Mouse (Mus musculus): ENCODE measurements around the gene Actn4.
"Not testable (repeated sequence)": the region's sequence is repeated elsewhere in the genome, so short reads cannot be mapped to it uniquely, and the experiment has no call there.

Actn4 gene

DNA sequence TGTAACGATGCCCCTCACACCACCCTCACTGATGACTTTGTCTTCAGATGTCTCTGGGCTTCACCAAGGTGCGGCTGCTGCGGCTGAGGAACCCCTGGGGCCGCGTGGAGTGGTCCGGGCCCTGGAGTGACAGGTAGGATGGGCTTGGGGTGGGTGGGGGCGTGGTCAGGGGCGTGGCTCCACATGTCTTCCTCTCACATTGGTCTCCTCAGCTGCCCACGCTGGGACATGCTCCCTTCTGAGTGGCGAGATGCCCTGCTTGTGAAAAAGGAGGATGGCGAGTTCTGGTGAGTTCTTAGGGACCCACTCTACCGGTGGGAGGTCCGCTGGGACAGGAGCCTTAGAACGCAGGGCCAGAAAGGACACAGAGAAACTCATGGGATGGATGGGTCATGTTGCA is 75.7 kb downstream of the Actn4 start:
- DNase-seq (ENCODE audit: low spot score): no peak

DNA sequence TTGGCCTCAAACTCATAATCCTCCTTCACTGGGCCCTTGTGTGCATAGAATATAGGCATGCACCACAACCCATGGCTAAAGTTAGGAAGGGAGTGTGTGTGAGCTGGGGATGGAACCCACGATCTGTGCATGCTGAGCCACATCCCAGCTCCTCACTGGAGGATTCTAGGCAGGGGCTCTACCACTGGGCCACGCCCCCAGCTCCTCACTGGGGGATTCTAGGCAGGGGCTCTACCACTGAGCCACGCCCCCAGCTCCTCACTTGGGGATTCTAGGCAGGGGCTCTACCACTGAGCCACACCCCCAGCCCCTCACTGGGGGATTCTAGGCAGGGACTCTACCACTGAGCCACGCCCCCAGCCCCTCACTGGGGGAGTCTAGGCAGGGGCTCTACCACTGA is 78.4 kb downstream of the Actn4 start:
- DNase-seq (ENCODE audit: low spot score): not testable (repeated sequence)

DNA sequence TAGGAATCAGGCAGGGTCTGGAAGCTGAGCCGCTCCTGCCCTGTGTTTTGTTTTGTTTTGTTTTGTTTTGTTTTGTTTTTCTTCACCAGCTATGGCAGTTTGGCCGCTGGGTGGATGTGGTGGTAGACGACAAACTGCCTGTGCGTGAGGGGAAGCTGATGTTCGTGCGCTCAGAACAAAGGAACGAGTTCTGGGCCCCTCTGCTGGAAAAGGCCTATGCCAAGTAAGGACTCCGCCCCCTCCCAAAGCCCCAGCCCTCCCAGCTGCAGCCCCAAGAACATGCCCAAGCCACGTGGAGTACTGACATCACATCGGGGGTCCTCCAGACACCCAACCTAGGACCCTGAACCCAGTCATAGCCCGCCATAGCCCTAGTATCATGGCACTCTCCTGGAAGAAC is 79.1 kb downstream of the Actn4 start:
- no peak for DNase-seq (ENCODE audit: low spot score)

DNA sequence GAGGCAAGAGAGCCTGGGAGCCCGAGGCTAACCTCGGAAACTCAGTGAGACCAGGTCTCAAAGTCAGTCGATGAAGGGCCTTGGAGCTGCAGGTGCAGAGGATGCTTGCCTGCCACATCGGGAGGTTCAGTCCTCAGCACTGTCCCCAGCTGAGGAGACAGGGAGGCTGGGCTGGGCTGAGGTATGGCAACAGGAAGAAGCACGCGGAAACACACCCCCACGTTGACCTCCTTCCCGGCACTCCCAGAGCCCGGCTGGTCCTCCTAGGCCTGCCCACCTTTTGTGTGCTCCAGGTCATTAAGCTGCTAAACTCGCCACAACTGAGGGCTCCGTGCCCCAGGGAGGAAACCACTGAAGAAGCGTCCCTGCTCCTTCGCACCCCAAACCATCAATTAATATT is 80.9 kb downstream of the Actn4 start, which contains the start of gene Capn12:
Gene Capn12 (plus strand): TSS at position 224 of the 400 bp plus-strand sequence.
- no peak for DNase-seq (ENCODE audit: low spot score)

DNA sequence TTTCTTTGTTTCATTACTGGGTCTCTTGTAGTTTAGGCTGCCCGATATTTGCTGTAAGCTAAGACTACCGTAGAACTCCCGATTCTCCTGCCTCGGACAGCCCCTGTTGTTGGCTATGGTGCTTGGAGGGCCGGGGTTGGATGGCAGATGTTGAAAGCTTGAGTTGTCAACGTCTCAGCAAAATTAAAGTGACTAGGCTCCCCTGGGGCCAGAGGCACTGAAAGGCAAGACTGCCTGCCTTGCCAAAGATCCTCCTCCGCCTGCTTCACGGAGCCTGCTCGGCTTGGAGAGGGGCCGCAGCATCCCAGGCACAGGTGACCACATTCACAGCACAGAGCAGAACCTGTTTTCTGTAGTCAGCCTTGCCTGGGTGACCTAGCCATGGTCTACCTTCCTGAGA is 81.6 kb downstream of the Actn4 start:
- no peak for DNase-seq (ENCODE audit: low spot score)

DNA sequence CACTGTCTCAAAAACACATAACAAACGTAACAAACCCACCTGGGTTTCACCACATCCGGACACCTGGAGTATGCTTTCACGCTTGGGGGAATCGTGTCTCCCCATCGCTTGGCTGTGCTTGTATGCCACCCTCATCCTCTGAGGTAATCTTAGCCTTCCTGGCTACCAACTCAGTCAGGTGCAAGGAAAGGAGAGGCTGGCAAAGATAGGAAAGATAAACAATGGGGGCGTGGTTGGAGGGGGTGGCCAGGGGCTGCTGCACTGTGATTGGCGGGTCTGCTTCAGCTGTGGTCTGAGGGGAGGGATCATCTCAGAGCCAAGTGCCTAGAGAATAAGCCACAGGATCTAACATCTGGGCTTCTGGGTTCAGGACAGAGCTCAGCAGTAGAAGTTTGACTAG is 82.5 kb downstream of the Actn4 start:
- DNase-seq (ENCODE audit: low spot score): no peak

DNA sequence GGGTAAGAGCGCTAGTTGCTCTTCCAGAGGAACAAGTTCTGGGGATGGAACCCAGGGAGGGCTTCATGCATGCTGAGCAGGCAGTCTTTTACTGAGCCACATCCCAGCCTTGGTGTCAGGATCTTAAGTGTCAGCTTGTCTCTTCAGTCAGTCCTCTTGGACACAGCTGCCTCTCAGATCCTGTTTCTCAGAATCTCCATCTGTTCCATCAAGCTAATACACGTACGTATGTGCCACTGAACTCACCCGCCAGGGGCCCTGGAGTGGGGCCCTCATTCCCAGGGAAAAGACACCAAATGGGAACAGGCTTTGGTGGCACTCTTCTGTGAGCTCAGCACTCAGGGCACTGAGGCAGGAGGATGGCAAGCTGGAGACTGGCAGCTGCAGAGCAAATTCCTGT is 84.3 kb downstream of the Actn4 start:
- no peak for DNase-seq (ENCODE audit: low spot score)

DNA sequence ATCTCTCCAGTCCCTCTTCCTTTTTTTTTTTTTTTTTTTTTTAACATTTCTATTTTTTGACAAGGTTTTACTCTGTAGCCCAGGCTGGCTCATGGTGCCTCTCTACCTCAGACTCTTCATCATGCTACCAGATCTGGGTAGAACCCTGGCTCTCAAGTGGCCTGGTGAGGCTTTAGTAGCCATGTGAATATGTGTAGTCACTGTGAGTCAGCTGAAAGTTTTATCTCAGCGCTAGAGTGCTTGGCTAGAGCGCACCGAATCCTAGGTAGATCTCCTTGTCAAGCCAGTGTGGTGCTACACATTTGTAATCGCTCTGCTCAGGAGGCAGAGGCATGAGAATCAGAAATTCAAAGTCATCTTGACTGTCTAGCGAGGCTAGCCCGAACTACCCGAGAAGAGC is 85.0 kb downstream of the Actn4 start:
- no peak for DNase-seq (ENCODE audit: low spot score)

DNA sequence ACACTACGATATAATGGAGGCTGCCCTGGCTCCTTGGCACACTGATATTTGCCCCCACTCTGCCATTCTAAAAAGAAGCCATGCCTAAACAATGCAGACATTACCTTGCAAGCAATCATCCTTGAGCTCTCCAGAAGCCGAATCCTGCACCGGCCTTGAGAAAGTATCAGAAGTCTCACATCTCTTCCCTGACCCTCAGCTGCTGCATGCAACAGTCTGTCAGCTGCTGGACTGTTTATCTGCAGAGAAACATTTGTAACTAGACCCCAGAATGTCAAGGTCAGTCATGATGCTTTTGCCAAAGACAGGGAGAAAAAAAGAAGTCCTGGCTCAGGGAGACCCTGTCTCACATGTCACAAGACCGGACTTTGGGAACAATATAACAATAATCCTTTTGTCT is 86.0 kb downstream of the Actn4 start:
- DNase-seq (ENCODE audit: low spot score): peak; percentile 52

DNA sequence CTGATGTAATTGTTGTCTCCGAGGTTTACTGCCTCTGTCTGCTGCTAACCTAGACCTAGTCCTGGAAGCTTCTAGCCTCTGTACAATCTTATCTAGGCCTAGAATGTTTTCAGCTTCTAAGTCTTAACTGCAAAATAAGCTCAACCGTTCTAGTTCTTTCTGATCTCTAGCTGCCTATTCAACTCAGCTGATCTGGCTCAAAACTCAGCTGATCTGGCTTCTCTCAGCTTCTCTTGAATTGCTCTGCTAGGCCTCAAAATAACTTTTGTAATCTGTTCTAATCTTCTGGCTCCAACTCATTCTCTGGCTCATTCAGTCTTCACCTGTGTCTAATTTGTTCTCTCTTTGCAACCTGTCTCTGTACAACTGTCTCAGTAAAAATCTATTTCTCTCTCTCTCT is 87.6 kb downstream of the Actn4 start:
- DNase-seq (ENCODE audit: low spot score): no peak

DNA sequence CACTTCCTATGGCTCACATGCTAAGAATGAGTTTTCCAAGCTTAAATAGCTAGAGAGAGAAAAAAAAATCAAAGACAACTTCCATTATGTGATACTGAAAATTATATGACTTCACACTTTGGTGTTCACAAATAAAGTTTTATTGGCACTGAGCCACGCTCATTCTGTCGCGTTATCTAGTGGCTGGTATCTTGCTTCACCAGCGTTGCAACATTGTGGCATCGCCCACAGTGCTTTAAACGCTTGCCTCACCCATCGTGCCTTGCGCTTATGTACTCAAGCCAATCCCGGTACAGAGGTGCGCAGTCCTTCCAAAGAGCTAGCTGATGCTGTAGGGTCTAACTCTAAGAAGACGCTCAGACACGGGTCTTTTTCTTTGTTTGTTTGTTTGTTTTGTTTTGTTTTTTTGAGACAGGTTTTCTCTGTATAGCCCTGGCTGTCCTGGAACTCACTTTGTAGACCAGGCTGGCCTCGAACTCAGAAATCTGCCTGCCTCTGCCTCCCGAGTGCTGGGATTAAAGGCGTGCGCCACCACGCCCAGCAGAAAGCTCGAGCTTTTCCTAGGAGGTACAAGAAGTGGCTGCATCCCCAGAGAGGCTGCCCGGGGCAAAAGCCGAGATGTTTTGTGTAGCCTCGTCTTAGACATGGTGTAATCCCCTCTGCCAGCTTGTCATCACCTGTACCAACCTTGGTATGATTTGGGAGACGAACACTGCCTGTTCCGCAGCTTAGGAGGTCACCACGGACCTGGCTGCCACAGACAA is 91.1 kb downstream of the Actn4 start:
- no peak for DNase-seq (ENCODE audit: low spot score)

DNA sequence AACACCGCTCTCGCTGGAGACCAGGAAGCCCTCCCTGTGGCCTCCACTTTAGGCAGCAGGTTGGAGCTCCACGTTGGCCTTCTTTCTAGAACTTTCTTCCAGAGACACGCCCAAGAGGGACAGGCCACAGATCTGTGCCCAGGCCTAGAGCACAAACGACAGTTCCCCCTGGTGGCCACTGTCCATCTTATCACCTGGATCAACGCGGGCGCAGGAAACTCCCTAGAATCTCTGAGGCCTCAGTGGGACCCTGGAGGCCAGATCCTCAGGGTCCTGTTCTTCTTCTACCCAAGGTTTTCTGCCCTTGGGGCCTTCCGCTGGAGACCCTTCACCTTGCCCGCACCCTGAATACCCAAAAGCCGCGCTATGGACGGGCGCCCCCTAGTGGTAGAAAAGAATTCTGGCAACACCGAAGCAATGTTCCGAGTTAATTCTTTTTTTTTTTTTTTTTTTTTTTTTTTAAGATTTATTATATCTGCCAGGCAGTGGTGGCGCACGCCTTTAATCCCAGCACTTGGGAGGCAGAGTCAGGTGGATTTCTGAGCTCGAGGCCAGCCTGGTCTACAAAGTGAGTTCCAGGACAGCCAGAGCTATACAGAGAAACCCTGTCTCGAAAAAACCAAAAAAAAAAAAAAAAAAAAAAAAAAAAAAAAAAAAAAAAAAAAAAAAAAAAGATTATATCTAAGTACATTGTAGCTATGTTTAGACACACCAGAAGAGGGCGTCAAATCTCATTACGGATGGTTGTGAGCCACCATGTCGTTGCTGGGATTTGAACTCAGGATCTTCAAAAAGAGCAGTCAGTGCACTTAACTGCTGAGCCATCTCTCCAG is 94.4 kb downstream of the Actn4 start:
- DNase-seq (ENCODE audit: low spot score): not testable (repeated sequence)

DNA sequence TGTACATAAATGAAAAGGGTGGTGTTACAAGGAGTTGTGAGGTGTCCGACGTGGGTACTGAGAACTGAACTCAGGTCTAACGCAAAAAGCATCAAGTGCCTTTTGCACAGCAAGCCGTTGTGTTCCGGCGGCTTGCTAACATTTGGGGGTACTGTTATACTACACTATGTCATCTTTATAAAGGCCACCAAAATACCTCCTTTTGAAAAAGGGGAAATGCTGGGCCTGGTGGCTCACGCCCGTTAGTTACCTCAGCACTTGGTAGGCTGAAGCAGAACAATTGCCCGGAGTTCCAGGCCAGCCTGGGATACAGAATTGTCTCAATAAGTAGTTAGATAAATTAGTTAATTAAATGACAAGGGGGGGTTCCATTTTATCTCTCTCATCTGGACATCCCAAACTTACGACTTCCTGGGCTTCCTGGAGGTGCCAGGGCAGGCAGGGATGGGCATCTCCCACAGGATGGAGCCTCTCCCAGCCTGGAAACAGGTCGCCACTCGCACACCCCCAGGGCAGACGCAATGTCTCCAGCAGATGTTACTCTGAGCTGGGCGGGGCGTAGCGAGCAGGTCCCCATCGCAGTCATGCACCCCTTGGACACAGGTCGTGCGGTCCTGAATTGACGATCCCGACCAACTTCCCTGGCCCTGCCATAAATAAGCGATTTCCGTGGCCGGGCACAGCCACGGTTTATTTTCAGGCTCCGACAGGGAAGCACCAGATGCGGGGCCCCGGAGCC is 95.2 kb downstream of the Actn4 start:
- DNase-seq (ENCODE audit: low spot score): no peak

DNA sequence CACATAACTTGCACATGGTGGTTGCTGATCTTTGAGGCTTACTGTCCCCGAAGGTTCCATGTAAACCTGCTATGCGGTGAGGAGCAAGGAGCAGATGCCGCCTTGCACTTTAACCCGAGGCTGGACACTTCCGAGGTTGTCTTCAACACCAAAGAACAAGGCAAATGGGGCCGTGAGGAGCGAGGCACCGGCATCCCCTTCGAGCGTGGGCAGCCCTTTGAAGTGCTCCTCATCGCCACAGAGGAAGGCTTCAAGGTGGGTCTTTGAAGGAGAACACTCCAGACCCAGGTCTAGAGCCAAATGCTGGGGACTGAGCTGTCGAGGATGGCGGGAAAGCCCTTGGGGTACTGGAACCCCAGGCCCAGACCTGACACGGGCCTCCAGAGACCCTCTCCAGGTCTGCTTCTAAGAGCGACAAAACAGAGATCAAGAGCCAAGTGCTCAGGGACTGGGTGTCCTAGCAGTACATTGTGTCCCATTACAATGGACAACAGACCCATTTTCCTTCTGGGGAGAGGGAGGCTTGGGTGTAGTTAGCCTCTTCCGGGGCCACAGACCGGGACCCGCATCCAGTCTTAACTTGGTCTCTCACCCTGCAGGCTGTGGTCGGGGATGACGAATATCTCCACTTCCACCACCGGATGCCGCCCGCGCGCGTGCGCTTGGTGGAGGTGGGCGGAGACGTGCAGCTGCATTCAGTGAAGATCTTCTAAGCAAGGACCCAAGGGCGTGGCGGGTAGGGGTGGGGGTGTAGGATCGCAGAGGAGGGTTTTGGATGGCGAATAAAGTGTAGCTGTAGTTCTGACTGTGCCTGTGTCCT is 96.4 kb downstream of the Actn4 start:
- DNase-seq (ENCODE audit: low spot score): peak; percentile 75

DNA sequence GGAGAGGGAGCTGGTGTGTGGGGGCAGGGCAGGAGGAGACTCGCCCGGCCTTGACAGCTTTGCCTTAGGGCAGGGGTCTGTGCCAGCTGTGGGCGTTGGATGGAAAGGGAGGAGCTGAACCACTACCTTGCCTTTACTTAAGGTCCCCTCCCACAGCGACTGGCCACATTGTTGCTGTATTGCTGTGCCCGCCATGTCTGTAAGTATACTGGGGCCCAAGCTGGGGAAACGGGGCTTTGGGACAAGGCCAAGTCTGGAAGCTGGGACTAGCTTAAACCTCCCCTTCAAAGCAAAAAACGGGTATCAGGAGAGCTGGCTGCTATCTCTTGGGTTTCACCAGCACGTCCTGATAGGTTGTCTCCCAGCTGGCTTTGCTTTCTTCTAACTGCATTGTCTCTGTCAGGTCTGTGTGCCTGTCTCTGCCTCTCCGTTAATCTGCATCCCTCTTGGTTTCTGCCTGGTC is 97.8 kb downstream of the Actn4 start:
- DNase-seq (ENCODE audit: low spot score): no peak

DNA sequence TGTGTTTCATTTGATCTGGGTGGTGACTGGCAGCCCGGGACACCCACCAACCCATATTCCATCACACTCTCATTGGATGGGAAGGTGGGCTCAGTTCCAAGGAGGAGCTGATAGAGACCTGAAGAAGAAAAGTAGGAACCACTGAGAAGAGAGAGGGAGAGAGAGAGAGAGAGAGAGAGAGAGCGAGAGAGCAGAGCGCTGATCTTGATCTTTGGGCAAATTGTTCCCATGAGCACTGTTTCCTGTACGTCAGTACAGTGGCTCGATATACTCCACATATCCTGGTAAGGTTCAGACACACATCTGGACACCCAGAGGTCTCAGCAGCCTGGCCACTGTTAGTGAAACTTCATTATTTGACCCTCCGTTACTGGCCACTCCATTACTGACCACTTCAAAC is 98.6 kb downstream of the Actn4 start, which contains the start of gene Lgals7:
Gene Lgals7 (plus strand): TSS at position 314 of the 400 bp plus-strand sequence.
- DNase-seq (ENCODE audit: low spot score): no peak

DNA sequence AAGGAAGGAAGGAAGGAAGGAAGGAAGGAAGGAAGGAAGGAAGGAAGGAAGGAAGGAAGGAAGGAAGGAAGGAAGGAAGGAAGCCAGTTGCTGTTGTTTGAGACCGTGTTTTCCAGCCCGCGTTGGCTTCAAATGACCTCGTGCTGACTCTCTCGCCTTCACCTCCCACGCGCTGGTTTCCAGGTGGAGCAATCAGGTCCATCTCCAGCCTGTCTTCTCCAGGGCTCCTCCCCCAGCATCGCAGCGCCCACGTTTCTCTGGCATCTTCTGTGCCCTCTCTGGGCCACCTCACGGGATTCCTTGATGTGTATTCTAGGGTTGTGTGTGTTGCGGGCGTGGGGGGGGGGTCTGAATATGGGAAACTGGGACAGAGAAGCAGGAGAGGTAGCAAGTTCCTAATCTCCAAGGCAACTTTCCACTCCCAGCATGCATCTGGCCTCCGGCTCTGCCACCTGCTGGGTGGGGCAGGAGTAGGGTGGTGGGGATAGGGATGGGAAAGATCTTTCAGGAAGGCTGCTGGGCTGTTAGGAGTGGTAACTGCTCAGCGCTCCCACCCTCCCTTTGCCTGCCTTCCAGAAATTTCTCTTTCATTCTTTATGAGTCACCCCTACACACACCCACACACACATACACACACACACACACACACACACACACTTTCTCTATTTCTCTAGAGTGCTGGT is 99.2 kb downstream of the Actn4 start:
- peak; percentile 26 for DNase-seq (ENCODE audit: low spot score)

DNA sequence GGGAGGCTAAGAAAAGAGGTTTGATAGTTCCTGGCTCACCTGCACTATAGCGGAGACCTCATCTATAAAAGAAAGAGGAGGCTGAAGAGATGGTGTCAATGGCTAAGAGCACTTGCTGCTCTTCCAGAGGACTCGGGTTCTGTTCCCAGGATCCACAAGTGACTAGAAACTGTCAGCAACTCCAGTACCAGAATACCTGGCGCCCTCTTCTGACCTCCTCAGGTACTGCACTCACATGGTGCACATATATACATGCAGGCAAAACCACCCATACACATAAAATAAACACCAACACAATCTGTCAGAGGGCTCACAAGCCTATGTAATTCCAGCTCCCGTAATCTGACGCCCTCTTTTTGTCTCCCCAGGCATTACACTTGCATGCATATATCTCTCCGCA is 101.2 kb downstream of the Actn4 start:
- DNase-seq (ENCODE audit: low spot score): no peak

DNA sequence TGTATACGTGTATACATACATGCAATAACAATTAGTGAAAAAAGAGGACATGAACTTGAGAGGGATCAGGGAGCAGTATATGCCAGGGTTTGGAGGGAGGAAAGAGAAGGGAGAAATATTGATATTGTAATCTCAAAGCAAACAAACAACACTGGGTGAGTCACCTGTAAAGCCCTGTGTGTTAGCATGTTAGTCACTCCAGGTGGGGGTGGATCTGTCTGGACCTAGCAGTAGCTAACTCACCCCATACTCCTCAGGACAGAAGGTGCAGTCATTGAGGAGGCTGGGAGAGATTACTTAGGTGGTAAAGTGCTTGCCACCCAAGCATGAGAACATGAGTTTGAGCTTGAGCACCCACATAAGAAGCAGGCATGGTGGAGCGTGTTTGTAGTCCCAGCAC is 102.2 kb downstream of the Actn4 start:
- DNase-seq (ENCODE audit: low spot score): no peak

DNA sequence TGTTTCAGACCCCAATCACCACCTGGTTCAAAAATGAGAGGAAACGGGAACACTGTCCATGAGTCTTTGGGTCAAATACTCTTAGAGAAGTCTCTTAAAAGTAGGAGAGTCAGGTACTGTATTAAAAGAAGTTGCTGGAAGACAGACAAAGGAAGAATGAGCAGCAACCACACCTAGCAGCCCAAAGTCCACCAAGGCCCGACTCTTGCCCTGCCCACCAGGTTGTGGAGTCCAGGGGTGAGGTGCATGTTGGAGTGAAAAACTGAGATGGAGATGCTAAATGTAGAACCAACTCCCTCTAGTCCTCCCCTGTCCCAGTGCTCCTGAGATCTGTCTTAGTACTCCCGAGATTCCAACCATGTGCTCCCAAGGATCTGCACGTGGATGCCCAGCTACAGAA is 111.5 kb downstream of the Actn4 start:
- no peak for DNase-seq (ENCODE audit: low spot score)

DNA sequence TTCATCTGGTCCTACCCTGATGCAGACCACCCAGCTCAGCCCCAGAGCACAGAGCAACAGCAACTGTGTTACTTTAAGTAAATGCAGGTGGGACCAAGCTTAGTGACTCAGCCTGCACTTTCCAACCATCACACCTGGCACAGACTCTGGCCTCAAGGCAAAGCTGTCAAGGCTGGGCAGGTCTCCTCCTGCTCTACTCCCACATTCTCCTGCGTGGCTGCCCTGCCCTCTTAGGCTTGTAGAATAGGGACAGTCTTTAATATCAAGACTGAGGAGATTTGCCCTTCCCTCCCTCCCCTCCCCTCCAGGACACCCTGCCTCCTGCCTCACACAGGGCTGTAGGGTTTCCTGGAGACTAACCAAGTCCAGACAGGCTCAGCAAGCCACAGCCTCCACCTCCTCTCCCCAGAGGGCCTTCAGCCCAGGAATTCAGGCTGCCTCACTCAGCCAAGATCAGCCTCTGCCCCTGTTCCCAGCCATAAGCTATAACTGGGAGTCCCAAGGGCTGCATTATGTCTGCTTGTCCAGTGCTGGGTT is 112.4 kb downstream of the Actn4 start:
- no peak for DNase-seq (ENCODE audit: low spot score)

All from ovary, adult 18-20 months (tissue).